Mouse (Mus musculus) heart, adult 2 months (tissue): ENCODE results near the gene Sfta2.

Source experiments
- CTCF ChIP-seq: fragments of 200-600 bp; IDR thresholded peaks from 2 replicates; pipeline ENCODE4 v1.8.1; 2022; ENCODE audit warnings: antibody characterized with exemption, mild to moderate bottlenecking, moderate library complexity
- EP300 ChIP-seq: fragments of 200-500 bp; IDR thresholded peaks from 2 replicates; pipeline ENCODE4 v1.6.1; 2011; ENCODE audit warnings: low read depth, low read length, control low read depth; ENCODE audit not compliant: insufficient read depth
- POLR2A ChIP-seq: fragments of 200-500 bp; IDR thresholded peaks from 2 replicates; pipeline ENCODE4 v1.6.1; 2011; ENCODE audit warnings: mild to moderate bottlenecking, low read depth, low read length, control low read depth; ENCODE audit not compliant: insufficient read depth

DNA sequence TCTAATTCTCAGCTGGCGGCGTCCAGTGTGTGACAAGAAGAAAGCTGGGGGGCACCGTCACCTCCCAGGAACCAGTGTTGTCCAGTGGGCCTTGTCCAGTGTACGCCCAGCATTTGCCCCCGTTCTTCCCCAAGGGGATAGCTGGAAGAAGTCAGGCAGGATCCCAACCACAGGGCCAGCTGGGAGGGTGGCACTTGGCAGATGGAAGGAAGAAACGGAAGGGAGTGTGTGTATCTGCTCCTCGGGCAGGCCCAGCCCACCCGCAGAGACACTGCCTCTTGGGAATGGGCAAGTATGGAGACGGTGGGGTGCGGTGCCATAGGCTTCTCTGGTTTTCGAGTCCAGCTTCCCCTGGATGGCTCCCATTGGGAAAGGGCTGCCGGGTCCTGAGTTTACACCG is 80.6 kb downstream of the Sfta2 start:
- TF ChIP-seq CTCF (no peak), POLR2A (no peak), EP300 (no peak)
